Mouse (Mus musculus) bone marrow, adult 2 months (tissue): Measurements from ENCODE around the gene Ptcd3.

Source experiments
- CTCF ChIP-seq: fragments of 200-500 bp; IDR thresholded peaks from 2 replicates; pipeline ENCODE4 v1.5.1; 2011; ENCODE audit warnings: low read length, control low read depth; ENCODE audit not compliant: control insufficient read depth, insufficient read depth
- POLR2A ChIP-seq: fragments of 200-500 bp; IDR thresholded peaks from 2 replicates; pipeline ENCODE4 v1.6.1; 2011; ENCODE audit warnings: low read depth, mild to moderate bottlenecking, control low read depth, low read length, borderline replicate concordance; ENCODE audit not compliant: control insufficient read depth

GRCm38 (mm10) chr6:71911686-71912450 lies 3.3 kb upstream of the Ptcd3 start:
- TF ChIP-seq POLR2A (no peak), CTCF (no peak)
